Mouse (Mus musculus): ENCODE measurements around the gene 1190005I06Rik. TPM values are rescaled to one million over a fixed set of nuclear protein-coding genes. Genes with fewer than 3 reads are reported as not detected.
A peak's percentile ranks its signal among the peaks of the same experiment; 100 is the strongest.

Gene 1190005I06Rik
- polyA plus RNA-seq, 1 experiment from 2014 or later: 2.0 TPM

DNA sequence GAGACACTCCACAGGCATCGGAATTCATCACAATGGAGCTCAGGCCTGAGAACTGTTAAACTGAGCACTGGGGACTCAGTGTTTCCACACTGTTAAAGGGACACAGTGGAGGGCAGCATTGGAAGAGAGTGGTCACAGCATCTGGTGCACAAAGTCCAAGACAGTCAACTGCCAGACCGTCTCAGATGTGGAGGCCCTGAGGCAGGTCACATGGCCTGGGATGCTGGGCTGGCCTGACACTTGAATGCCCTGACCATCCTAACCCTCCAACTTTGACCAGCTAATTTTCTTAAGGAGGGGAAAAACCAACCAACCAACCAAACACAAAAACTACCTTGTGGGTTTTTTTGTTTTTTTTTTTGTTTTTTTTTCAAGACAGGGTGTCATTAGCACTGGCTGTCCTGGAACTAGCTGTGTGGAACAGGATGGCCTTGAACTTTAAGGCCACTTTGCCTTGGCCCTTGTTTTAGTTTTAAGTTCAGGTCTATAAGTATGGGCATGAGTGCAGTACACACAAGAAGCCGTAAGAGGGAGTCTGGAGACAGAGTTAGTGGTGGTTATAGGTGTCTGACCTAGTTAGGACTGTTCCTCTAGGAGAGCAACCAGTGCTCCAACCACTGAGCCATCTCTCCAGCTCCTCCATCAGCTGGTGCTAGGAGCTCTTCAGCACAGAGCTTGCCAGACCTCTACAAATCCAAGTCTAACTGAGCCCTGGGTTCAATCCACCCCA, 18.5 kb upstream of the 1190005I06Rik start:
- DNase-seq (ENCODE audit: low spot score): no peak
- no peaks in the 10 kb centered on the region for H3K27me3 ChIP-seq (replicated peaks; ENCODE audit: insufficient read depth, low read length)
- no peak overlapping the region for H3K4me3 ChIP-seq (ENCODE audit: low read depth, low read length)
- peak overlapping the region; percentile 81; the same call in 1 of the 2 replicates for H3K4me2 ChIP-seq (replicated peaks; ENCODE audit: low read depth, low read length)
- H3K9ac ChIP-seq (replicated peaks; ENCODE audit: low read depth): 0 out of 2 replicates have a peak overlapping the region, but pooled peaks have one; percentile 68
- peaks cover 10% of the 10 kb centered on the region; the same call in 1 of the 2 replicates for H3K36me3 ChIP-seq (ENCODE audit: insufficient read depth, low read length)
- H3K4me1 ChIP-seq (ENCODE audit: insufficient read depth, low read depth, low read length): peaks cover 12% of the 10 kb centered on the region; the same call in 1 of the 2 replicates
- ATAC-seq: no peak
- TF ChIP-seq CTCF (IDR thresholded peaks at IDR 0.05) (peak; percentile 50), EP300 (IDR thresholded peaks at IDR 0.05) (no peak)
- WGBS: 73% methylated on average over 3 of the region's 3 CpGs
- no peaks in the 10 kb centered on the region for H3K9me3 ChIP-seq (ENCODE audit: low read length)
- H3K27ac ChIP-seq (ENCODE audit: low read length): 0 out of 2 replicates have a peak overlapping the region, but pooled peaks have one; percentile 9

DNA sequence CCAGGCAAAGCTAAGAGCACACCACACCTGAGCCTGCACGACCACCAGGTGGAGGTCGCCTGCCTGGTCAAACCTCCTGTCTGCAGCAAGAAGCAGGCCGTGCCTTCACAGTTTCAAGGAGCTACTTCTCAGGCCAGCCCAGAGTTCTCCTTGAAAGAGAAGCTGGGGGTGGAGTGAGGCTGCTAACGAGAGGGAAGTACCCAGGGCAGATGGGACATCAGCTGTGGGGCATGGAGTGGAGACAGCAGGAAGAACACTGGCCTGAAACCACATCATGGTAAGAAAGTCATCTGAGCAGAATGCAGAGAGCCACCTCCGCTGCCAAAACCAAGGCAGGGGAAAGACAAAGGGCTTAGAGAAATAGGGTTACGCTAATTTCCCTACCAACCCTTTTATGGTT, 17.1 kb upstream of the 1190005I06Rik start:
- ATAC-seq: no peak
- WGBS: 68% methylated on average over 6 of the region's 6 CpGs
- H3K36me3 ChIP-seq (ENCODE audit: insufficient read depth, low read length): no peaks in the 10 kb centered on the region
- H3K27me3 ChIP-seq (replicated peaks; ENCODE audit: insufficient read depth, low read length): no peaks in the 10 kb centered on the region
- H3K9ac ChIP-seq (replicated peaks; ENCODE audit: low read depth): no peak overlapping the region
- no peak for DNase-seq (ENCODE audit: low spot score)
- H3K27ac ChIP-seq (ENCODE audit: low read length): no peak overlapping the region
- H3K4me2 ChIP-seq (replicated peaks; ENCODE audit: low read depth, low read length): no peak overlapping the region
- H3K4me1 ChIP-seq (ENCODE audit: insufficient read depth, low read depth, low read length): peaks cover 12% of the 10 kb centered on the region; the same call in 1 of the 2 replicates
- H3K9me3 ChIP-seq (ENCODE audit: low read length): no peaks in the 10 kb centered on the region
- no peak overlapping the region for H3K4me3 ChIP-seq (ENCODE audit: low read depth, low read length)
- TF ChIP-seq EP300 (IDR thresholded peaks at IDR 0.05): no peak
- no peak for TF ChIP-seq CTCF (IDR thresholded peaks at IDR 0.05)

DNA sequence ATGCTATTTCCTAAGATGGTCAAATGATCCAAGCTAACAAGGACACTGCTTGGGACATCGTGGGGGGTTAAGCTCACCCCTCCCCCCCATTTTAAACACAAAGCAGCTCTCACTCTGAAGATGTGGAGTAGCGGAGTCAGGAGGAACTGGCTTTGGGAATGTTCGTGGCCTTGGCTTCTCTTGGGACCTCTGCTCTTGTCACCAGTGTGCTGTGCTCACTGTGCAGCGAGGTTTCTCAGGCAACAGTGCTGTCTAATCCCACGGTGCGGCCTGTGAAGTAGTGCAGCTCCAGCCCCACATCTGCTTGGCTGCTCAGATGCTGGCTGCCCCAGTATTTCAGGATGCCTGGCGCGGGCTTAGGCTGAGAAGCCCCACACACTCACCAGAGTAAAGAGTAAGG, 10.0 kb upstream of the 1190005I06Rik start:
- Histone ChIP-seq H3K9me3 (ENCODE audit: low read length) (no peaks in the 10 kb centered on the region), H3K27me3 (replicated peaks; ENCODE audit: insufficient read depth, low read length) (no peaks in the 10 kb centered on the region), H3K4me3 (ENCODE audit: low read depth, low read length) (no peak overlapping the region), H3K36me3 (ENCODE audit: insufficient read depth, low read length) (peaks cover 9% of the 10 kb centered on the region; the same call in 1 of the 2 replicates), H3K4me2 (replicated peaks; ENCODE audit: low read depth, low read length) (no peak overlapping the region), H3K27ac (ENCODE audit: low read length) (no peak overlapping the region), H3K4me1 (ENCODE audit: insufficient read depth, low read depth, low read length) (no peaks in the 10 kb centered on the region), H3K9ac (replicated peaks; ENCODE audit: low read depth) (no peak overlapping the region)
- DNase-seq (ENCODE audit: low spot score): no peak
- WGBS: 77% methylated on average over 8 of the region's 8 CpGs
- no peak for ATAC-seq
- TF ChIP-seq CTCF (IDR thresholded peaks at IDR 0.05) (no peak), EP300 (IDR thresholded peaks at IDR 0.05) (no peak)

DNA sequence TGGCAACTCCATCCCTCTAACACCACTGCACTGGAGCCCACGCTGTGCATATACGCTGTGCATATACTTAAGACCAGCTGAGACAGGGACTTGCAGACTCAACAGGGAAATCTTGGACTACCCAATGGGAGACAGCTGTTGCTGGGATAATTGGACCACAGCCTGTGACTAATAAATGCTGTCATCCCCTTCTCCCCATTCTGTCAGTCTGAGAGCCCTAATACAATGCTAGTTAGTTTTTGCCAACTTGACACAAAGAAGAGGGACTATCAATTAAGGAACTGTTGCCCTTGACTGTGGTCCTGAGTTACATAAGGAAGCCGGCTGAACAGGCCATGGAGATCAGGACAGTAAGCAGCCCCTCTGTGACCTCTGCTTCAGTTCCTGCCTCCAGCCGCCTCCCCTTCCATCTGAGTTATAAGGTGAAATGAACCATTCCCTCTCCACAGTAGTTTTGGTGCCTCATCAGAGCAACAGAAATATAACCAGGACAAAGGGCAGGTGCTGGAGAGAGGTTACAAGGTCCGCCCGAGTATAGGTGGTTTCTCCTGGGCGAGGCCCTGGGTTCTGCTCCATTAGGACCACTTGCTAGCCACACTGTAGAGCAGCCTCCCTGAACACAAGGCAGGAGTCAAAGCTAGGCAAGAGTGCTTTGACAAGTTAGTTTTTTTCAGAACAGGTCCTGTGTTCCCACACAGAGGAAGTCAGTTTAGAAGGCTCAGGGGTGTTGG, 9.1 kb upstream of the 1190005I06Rik start:
- Histone ChIP-seq H3K4me3 (ENCODE audit: low read depth, low read length) (no peak overlapping the region), H3K4me2 (replicated peaks; ENCODE audit: low read depth, low read length) (no peak overlapping the region), H3K4me1 (ENCODE audit: insufficient read depth, low read depth, low read length) (no peaks in the 10 kb centered on the region), H3K9ac (replicated peaks; ENCODE audit: low read depth) (no peak overlapping the region), H3K27me3 (replicated peaks; ENCODE audit: insufficient read depth, low read length) (no peaks in the 10 kb centered on the region), H3K36me3 (ENCODE audit: insufficient read depth, low read length) (peaks cover 9% of the 10 kb centered on the region; the same call in 1 of the 2 replicates), H3K9me3 (ENCODE audit: low read length) (no peaks in the 10 kb centered on the region), H3K27ac (ENCODE audit: low read length) (no peak overlapping the region)
- WGBS: 88% methylated on average over 7 of the region's 7 CpGs
- no peak for ATAC-seq
- TF ChIP-seq EP300 (IDR thresholded peaks at IDR 0.05) (no peak), CTCF (IDR thresholded peaks at IDR 0.05) (no peak)
- DNase-seq (ENCODE audit: low spot score): no peak

DNA sequence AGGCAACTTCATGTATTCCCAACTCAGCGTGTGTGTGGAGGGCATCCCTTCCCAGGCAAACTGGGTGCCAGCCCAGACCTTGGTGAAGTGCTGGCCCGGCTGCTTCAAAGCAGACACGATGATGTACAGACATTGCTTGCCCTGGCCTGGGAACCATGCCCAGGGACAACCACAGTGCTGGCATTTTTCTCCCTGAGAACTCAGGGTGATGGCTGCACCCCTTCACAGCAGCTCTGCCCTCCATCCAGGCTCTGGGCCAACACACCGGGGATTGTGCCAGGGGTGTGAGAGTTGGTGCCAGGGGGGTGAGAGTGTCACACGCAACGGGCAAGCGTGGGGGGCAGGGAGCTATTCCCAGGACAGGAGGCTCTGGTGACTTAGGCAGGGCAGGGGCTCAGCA, 2.8 kb downstream of the 1190005I06Rik start:
- H3K27me3 ChIP-seq (replicated peaks; ENCODE audit: insufficient read depth, low read length): no peaks in the 10 kb centered on the region
- TF ChIP-seq CTCF (IDR thresholded peaks at IDR 0.05): no peak
- TF ChIP-seq EP300 (IDR thresholded peaks at IDR 0.05): no peak
- peak; percentile 12; the same call in 1 of the 2 replicates for ATAC-seq
- 51% methylated on average over 7 of the region's 7 CpGs for WGBS
- no peaks in the 10 kb centered on the region for H3K36me3 ChIP-seq (ENCODE audit: insufficient read depth, low read length)
- no peak overlapping the region for H3K4me3 ChIP-seq (ENCODE audit: low read depth, low read length)
- no peak overlapping the region for H3K27ac ChIP-seq (ENCODE audit: low read length)
- no peaks in the 10 kb centered on the region for H3K4me1 ChIP-seq (ENCODE audit: insufficient read depth, low read depth, low read length)
- no peak for DNase-seq (ENCODE audit: low spot score)
- no peaks in the 10 kb centered on the region for H3K9me3 ChIP-seq (ENCODE audit: low read length)
- H3K4me2 ChIP-seq (replicated peaks; ENCODE audit: low read depth, low read length): no peak overlapping the region
- H3K9ac ChIP-seq (replicated peaks; ENCODE audit: low read depth): no peak overlapping the region

DNA sequence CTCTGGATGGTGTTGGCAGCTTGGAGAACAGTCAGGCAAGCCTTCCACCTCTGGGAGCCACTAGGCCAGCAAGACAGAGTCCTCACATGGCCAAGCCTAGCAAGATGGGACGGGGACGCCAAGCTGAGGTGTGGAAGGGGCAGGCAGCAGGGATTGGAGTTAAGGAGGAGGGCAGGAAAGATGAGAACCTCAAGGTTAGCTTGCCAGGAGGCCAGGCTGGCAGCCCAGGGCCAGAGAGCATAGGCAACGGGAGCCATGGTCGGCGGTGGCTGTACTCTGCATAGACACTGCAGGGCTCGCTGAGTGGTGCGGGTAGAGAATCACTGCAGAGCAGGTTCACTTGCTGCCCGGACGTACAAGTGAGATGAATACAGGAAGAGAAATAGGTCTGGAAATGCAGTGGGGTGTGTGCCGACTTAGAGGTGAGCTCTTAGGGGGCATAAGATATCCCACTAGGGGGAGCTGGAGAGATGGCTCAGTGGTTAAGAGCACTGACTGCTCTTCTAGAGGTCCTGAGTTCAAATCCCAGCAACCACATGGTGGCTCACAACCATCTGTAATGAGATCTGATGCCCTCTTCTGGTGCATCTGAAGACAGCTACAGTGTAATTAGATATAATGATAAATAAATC, 5.3 kb downstream of the 1190005I06Rik start:
- Histone ChIP-seq H3K9ac (replicated peaks; ENCODE audit: low read depth) (no peak overlapping the region), H3K4me1 (ENCODE audit: insufficient read depth, low read depth, low read length) (no peaks in the 10 kb centered on the region), H3K9me3 (ENCODE audit: low read length) (no peaks in the 10 kb centered on the region), H3K4me2 (replicated peaks; ENCODE audit: low read depth, low read length) (no peak overlapping the region), H3K27me3 (replicated peaks; ENCODE audit: insufficient read depth, low read length) (no peaks in the 10 kb centered on the region), H3K36me3 (ENCODE audit: insufficient read depth, low read length) (no peaks in the 10 kb centered on the region), H3K4me3 (ENCODE audit: low read depth, low read length) (no peak overlapping the region), H3K27ac (ENCODE audit: low read length) (no peak overlapping the region)
- 66% methylated on average over 10 of the region's 10 CpGs for WGBS
- DNase-seq (ENCODE audit: low spot score) (no peak), ATAC-seq (no peak)
- TF ChIP-seq CTCF (IDR thresholded peaks at IDR 0.05): peak; percentile 22; the same call in 1 of the 2 replicates
- no peak for TF ChIP-seq EP300 (IDR thresholded peaks at IDR 0.05)
